Mouse (Mus musculus) neural tube, embryonic 10.5 days (tissue): ENCODE data around the gene Cldn5.

Experiments used
- DNase-seq: peaks from one replicate; pipeline ENCODE4 v3.0.0-alpha.2; 2017; ENCODE audit warnings: low spot score; ENCODE audit errors: extremely low spot score

Gene Cldn5

GRCm38 (mm10) chr16:18776556-18777100, at the start of gene Cldn5:
Gene Cldn5, plus strand, starts transcription at chr16:18776847.
- peak; percentile 42 for DNase-seq

GRCm38 (mm10) chr16:18727536-18728499, 48.8 kb upstream of the Cldn5 start:
- no peak for DNase-seq

- no peak for DNase-seq
Observed at GRCm38 (mm10) chr16:18729185-18729584, 47.5 kb upstream of the Cldn5 start.

GRCm38 (mm10) chr16:18730640-18731039, 46.0 kb upstream of the Cldn5 start:
- no peak for DNase-seq

- no peak for DNase-seq
Observed at GRCm38 (mm10) chr16:18733100-18733956, 43.3 kb upstream of the Cldn5 start.

GRCm38 (mm10) chr16:18738303-18738702, 38.3 kb upstream of the Cldn5 start:
- DNase-seq: no peak

GRCm38 (mm10) chr16:18746268-18747122, 30.2 kb upstream of the Cldn5 start:
- no peak for DNase-seq

GRCm38 (mm10) chr16:18751101-18751500, 25.5 kb upstream of the Cldn5 start:
- no peak for DNase-seq

GRCm38 (mm10) chr16:18751885-18752499, 24.7 kb upstream of the Cldn5 start:
- no peak for DNase-seq

- DNase-seq: no peak
Observed at GRCm38 (mm10) chr16:18761734-18762133, 14.9 kb upstream of the Cldn5 start.

GRCm38 (mm10) chr16:18762960-18763359, 13.7 kb upstream of the Cldn5 start:
- no peak for DNase-seq

- DNase-seq: no peak
Observed at GRCm38 (mm10) chr16:18766390-18766789, 10.3 kb upstream of the Cldn5 start.

GRCm38 (mm10) chr16:18769501-18769900, 7.1 kb upstream of the Cldn5 start:
- DNase-seq: no peak

- DNase-seq: no peak
Observed at GRCm38 (mm10) chr16:18773936-18774335, 2.7 kb upstream of the Cldn5 start.

GRCm38 (mm10) chr16:18775621-18776555, 759 bp upstream of the Cldn5 start:
- DNase-seq: no peak

GRCm38 (mm10) chr16:18777101-18778080, 744 bp downstream of the Cldn5 start:
- peak; percentile 47 for DNase-seq

GRCm38 (mm10) chr16:18778461-18778860, 1.8 kb downstream of the Cldn5 start:
- DNase-seq: no peak

- DNase-seq: no peak
Observed at GRCm38 (mm10) chr16:18781810-18782209, 5.2 kb downstream of the Cldn5 start.
